31 mouse cellular contexts compared by ENCODE assay signal in genomic region chr9:45853695-45854094, GRCm38 (mm10). TPM values are rescaled to one million over a fixed set of nuclear protein-coding genes. Genes with fewer than 3 reads are reported as not detected.
DNase-seq lines count a peak whose midpoint lies in the region; ATAC-seq and TF ChIP-seq lines count a peak whose summit lies in the region.
"Had no signal": no experiment of that assay in that cellular context is flagged by ENCODE, and none has a peak within 500 bp of the region (broad histone marks: within the 10 kb centered on the region; RNA-seq: fewer than 3 reads in every experiment).

No protein-coding gene starts in this region.

- no peak overlapping the region for H3K4me3 ChIP-seq in intestine, postnatal 0 days (ENCODE audit: low read depth, low read length)
- no peak overlapping the region for H3K4me3 ChIP-seq in intestine, embryonic 15.5 days (replicated peaks)
- H3K4me3 ChIP-seq in hindbrain, embryonic 16.5 days (ENCODE audit: low read length): no peak overlapping the region
- H3K4me3 ChIP-seq: forebrain, embryonic 15.5 days; heart, embryonic 13.5 days; kidney, embryonic 15.5 days; limb, embryonic 10.5 days; limb, embryonic 15.5 days; liver, embryonic 13.5 days; megakaryocyte, embryonic 14.5 days; neural tube, embryonic 15.5 days had no signal

- H3K9ac ChIP-seq in intestine, postnatal 0 days (ENCODE audit: low read depth, low read length): no peak overlapping the region
- H3K9ac ChIP-seq in intestine, embryonic 15.5 days: no peak overlapping the region
- no peak overlapping the region for H3K9ac ChIP-seq in hindbrain, embryonic 16.5 days (ENCODE audit: low read depth, low read length)
- H3K9ac ChIP-seq: forebrain, embryonic 15.5 days; heart, embryonic 13.5 days; kidney, embryonic 15.5 days; limb, embryonic 15.5 days; liver, embryonic 13.5 days; neural tube, embryonic 15.5 days had no signal

- H3K27me3 ChIP-seq in intestine, postnatal 0 days (replicated peaks; ENCODE audit: control insufficient read depth, insufficient read depth, low read length): no peaks in the 10 kb centered on the region
- H3K27me3 ChIP-seq in intestine, embryonic 15.5 days (replicated peaks): no peaks in the 10 kb centered on the region
- H3K27me3 ChIP-seq in hindbrain, embryonic 16.5 days (replicated peaks; ENCODE audit: control insufficient read depth, insufficient read depth, low read length): no peaks in the 10 kb centered on the region
- H3K27me3 ChIP-seq: forebrain, embryonic 15.5 days; heart, embryonic 13.5 days; kidney, embryonic 15.5 days; limb, embryonic 15.5 days; liver, embryonic 13.5 days; neural tube, embryonic 15.5 days; Patski had no signal

- peaks cover 15% of the 10 kb centered on the region; the same call in 1 of the 2 replicates for H3K4me1 ChIP-seq in intestine, postnatal 0 days (replicated peaks; ENCODE audit: control insufficient read depth, insufficient read depth, low read length)
- H3K4me1 ChIP-seq in intestine, embryonic 15.5 days (replicated peaks): peaks cover 21% of the 10 kb centered on the region
- peaks cover 19% of the 10 kb centered on the region for H3K4me1 ChIP-seq in hindbrain, embryonic 16.5 days (ENCODE audit: control insufficient read depth, insufficient read depth, low read depth, low read length)

- no peak for TF ChIP-seq CTCF in intestine, postnatal 0 days (IDR thresholded peaks at IDR 0.05; ENCODE audit: low read depth)

- H3K9me3 ChIP-seq in intestine, postnatal 0 days (ENCODE audit: control insufficient read depth): no peaks in the 10 kb centered on the region
- no peaks in the 10 kb centered on the region for H3K9me3 ChIP-seq in intestine, embryonic 15.5 days
- H3K9me3 ChIP-seq in hindbrain, embryonic 16.5 days (ENCODE audit: control insufficient read depth, low read length): no peaks in the 10 kb centered on the region
- H3K9me3 ChIP-seq: forebrain, embryonic 15.5 days; heart, embryonic 13.5 days; kidney, embryonic 15.5 days; limb, embryonic 10.5 days; limb, embryonic 15.5 days; liver, embryonic 13.5 days; megakaryocyte, embryonic 14.5 days; neural tube, embryonic 15.5 days had no signal

- peak; percentile 26 for DNase-seq in thymus, postnatal 0 days (ENCODE audit: low spot score)
- no peak for DNase-seq in thymus, postnatal 36 days
- DNase-seq in spleen, postnatal 14 days (ENCODE audit: low spot score in 2 of 2): no peak
- DNase-seq: adrenal gland, postnatal 14 days; cerebellum, adult 11-12 months; cerebellum, postnatal 14 days; gastrocnemius, postnatal 36 days; heart, postnatal 14 days; kidney, adult 18-20 months; kidney, postnatal 25 days; liver, embryonic 13.5 days; lung, adult 2 months; lung, postnatal 14 days; midbrain, embryonic 14.5 days; right cerebral cortex, adult 18-20 months; spleen, adult 18-20 months; thymus, adult 18-20 months; thymus, postnatal 4 days had no signal

- H3K4me2 ChIP-seq in intestine, postnatal 0 days (replicated peaks; ENCODE audit: low read depth): no peak overlapping the region
- H3K4me2 ChIP-seq in intestine, embryonic 15.5 days (replicated peaks): no peak overlapping the region
- no peak overlapping the region for H3K4me2 ChIP-seq in hindbrain, embryonic 16.5 days (ENCODE audit: low read length)
- H3K4me2 ChIP-seq: forebrain, embryonic 15.5 days; heart, embryonic 13.5 days; kidney, embryonic 15.5 days; limb, embryonic 15.5 days; liver, embryonic 13.5 days; neural tube, embryonic 15.5 days had no signal

- 79% methylated on average over 2 of the region's 2 CpGs for WGBS in intestine, postnatal 0 days
- 93% methylated on average over 2 of the region's 2 CpGs for WGBS in intestine, embryonic 15.5 days
- WGBS in hindbrain, embryonic 16.5 days: 98% methylated on average over 2 of the region's 2 CpGs

- peaks cover 34% of the 10 kb centered on the region for H3K36me3 ChIP-seq in intestine, postnatal 0 days (ENCODE audit: control insufficient read depth, insufficient read depth)
- H3K36me3 ChIP-seq in intestine, embryonic 15.5 days: 0 out of 2 replicates have a peak, but pooled peaks cover 3% of the 10 kb centered on the region
- peaks cover 27% of the 10 kb centered on the region for H3K36me3 ChIP-seq in hindbrain, embryonic 16.5 days (ENCODE audit: control insufficient read depth, insufficient read depth, low read length)

- ATAC-seq in intestine, postnatal 0 days: 0 out of 2 replicates have a peak, but pooled peaks have one; percentile 18
- no peak for ATAC-seq in intestine, embryonic 15.5 days
- peak; percentile 80 for ATAC-seq in megakaryocyte, adult 5-6 weeks (ENCODE audit: poor library complexity, severe bottlenecking)
- no peak for ATAC-seq in hindbrain, embryonic 16.5 days
- ATAC-seq: forebrain, embryonic 15.5 days; Patski had no signal

- no peak overlapping the region for H3K27ac ChIP-seq in intestine, postnatal 0 days (ENCODE audit: low read depth, low read length)
- no peak overlapping the region for H3K27ac ChIP-seq in intestine, embryonic 15.5 days
- no peak overlapping the region for H3K27ac ChIP-seq in hindbrain, embryonic 16.5 days (ENCODE audit: low read depth, low read length)
- H3K27ac ChIP-seq: forebrain, embryonic 15.5 days; heart, embryonic 13.5 days; kidney, embryonic 15.5 days; limb, embryonic 10.5 days; limb, embryonic 15.5 days; liver, embryonic 13.5 days; neural tube, embryonic 15.5 days; stomach, postnatal 0 days had no signal

RNA-seq across cellular contexts. Expression of gene Bace1, which starts 15.3 kb away (rescaled TPM):
- 10.1 and 10.7 TPM in 2 replicates for polyA plus RNA-seq in intestine, postnatal 0 days (2015; fragmentation: Nextera tagmentation; extraction: Ambion mirVana)
- 20.8 and 22.5 TPM in 2 replicates for polyA plus RNA-seq in intestine, embryonic 15.5 days (2015; fragmentation: Nextera tagmentation; extraction: Ambion mirVana)
- polyA plus RNA-seq in thymus, postnatal 0 days (2015; fragmentation: Nextera tagmentation; extraction: Ambion mirVana): 8.0 and 10.3 TPM in 2 replicates
- 2.9 and 3.5 TPM in 2 replicates for total RNA-seq in megakaryocyte, adult 5-6 weeks (2015)
- 4.1 and 7.2 TPM in 2 replicates for total RNA-seq in megakaryocyte, adult 5-6 weeks (2017)
- 42.9 and 52.0 TPM in 2 replicates for polyA plus RNA-seq in hindbrain, embryonic 16.5 days (2015; fragmentation: Nextera tagmentation; extraction: Ambion mirVana)

RNA-seq across cellular contexts. Expression of gene Cep164, which starts 25.2 kb away (rescaled TPM):
- polyA plus RNA-seq in intestine, postnatal 0 days (2015; fragmentation: Nextera tagmentation; extraction: Ambion mirVana): 12.4 and 15.5 TPM in 2 replicates
- polyA plus RNA-seq in intestine, embryonic 15.5 days (2015; fragmentation: Nextera tagmentation; extraction: Ambion mirVana): 21.1 and 24.9 TPM in 2 replicates
- polyA plus RNA-seq in thymus, postnatal 0 days (2015; fragmentation: Nextera tagmentation; extraction: Ambion mirVana): 22.5 and 24.0 TPM in 2 replicates
- 11.1 and 11.9 TPM in 2 replicates for total RNA-seq in megakaryocyte, adult 5-6 weeks (2015)
- 9.8 and 16.3 TPM in 2 replicates for total RNA-seq in megakaryocyte, adult 5-6 weeks (2017)
- 12.2 TPM in 2 replicates for polyA plus RNA-seq in hindbrain, embryonic 16.5 days (2015; fragmentation: Nextera tagmentation; extraction: Ambion mirVana)

RNA-seq across cellular contexts. Expression of gene Pcsk7, which starts 52.6 kb away (rescaled TPM):
- polyA plus RNA-seq in intestine, postnatal 0 days (2015; fragmentation: Nextera tagmentation; extraction: Ambion mirVana): 16.9 and 17.3 TPM in 2 replicates
- 18.5 and 20.2 TPM in 2 replicates for polyA plus RNA-seq in intestine, embryonic 15.5 days (2015; fragmentation: Nextera tagmentation; extraction: Ambion mirVana)
- 24.2 and 31.3 TPM in 2 replicates for polyA plus RNA-seq in thymus, postnatal 0 days (2015; fragmentation: Nextera tagmentation; extraction: Ambion mirVana)
- 12.1 and 15.4 TPM in 2 replicates for total RNA-seq in megakaryocyte, adult 5-6 weeks (2015)
- 22.5 and 34.8 TPM in 2 replicates for total RNA-seq in megakaryocyte, adult 5-6 weeks (2017)
- polyA plus RNA-seq in hindbrain, embryonic 16.5 days (2015; fragmentation: Nextera tagmentation; extraction: Ambion mirVana): 18.8 and 23.1 TPM in 2 replicates

RNA-seq across cellular contexts. Expression of gene Rnf214, which starts 53.0 kb away (rescaled TPM):
- polyA plus RNA-seq in intestine, postnatal 0 days (2015; fragmentation: Nextera tagmentation; extraction: Ambion mirVana): 21.5 and 27.6 TPM in 2 replicates
- polyA plus RNA-seq in intestine, embryonic 15.5 days (2015; fragmentation: Nextera tagmentation; extraction: Ambion mirVana): 36.2 and 36.9 TPM in 2 replicates
- 27.0 and 35.6 TPM in 2 replicates for polyA plus RNA-seq in thymus, postnatal 0 days (2015; fragmentation: Nextera tagmentation; extraction: Ambion mirVana)
- 19.6 and 23.3 TPM in 2 replicates for total RNA-seq in megakaryocyte, adult 5-6 weeks (2015)
- 32.5 and 34.0 TPM in 2 replicates for total RNA-seq in megakaryocyte, adult 5-6 weeks (2017)
- 79.7 and 103 TPM in 2 replicates for polyA plus RNA-seq in hindbrain, embryonic 16.5 days (2015; fragmentation: Nextera tagmentation; extraction: Ambion mirVana)

Comparison
In these comparisons a context has a peak if more than half of its experiments do, and no peak if none do; other contexts are left out.
1. ATAC-seq: peak in intestine, postnatal 0 days (single experiment) and megakaryocyte, adult 5-6 weeks (single experiment); none in intestine, embryonic 15.5 days (single experiment) and hindbrain, embryonic 16.5 days (single experiment).